Mouse (Mus musculus): ENCODE measurements around the gene Ccdc162.

- no peak for TF ChIP-seq CTCF (IDR thresholded peaks at IDR 0.05; ENCODE audit: insufficient read depth, low read depth, low read length)
- TF ChIP-seq POLR2A (IDR thresholded peaks at IDR 0.05; ENCODE audit: insufficient read depth, low read depth, low read length): no peak
These were observed 81.0 kb downstream of the Ccdc162 start for GRCm38 (mm10) chr10:41635276-41636033.

All from olfactory bulb, adult 2 months (tissue).